Mouse (Mus musculus): ENCODE measurements around the gene Klhl2. TPM values are rescaled to one million over a fixed set of nuclear protein-coding genes. Genes with fewer than 3 reads are reported as not detected.

Gene Klhl2
- polyA plus RNA-seq, 1 experiment: 6.7 TPM

DNA sequence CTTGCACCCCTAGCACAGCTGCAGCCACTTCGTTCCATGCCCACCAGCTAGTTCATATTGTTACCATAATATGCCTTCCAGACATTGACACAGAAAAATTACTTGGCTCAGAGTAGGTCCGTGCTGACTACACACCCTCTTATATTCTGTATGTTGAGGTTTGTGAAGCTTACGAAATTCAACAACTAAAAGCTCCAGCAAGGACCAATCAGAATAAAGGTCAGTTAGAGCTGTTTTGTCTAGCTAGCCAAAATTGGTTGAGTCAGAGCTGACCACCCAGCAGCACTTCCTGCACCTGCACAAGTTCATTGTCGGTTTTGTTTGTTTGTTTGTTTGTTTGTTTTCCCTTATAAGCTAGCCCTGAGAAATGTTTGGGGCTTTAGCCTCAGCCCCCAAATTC is 44.8 kb downstream of the Klhl2 start:
- Histone ChIP-seq H3K4me2 (ENCODE audit: low read depth) (no peak overlapping the region), H3K36me3 (ENCODE audit: control insufficient read depth, insufficient read depth) (no peaks in the 10 kb centered on the region), H3K79me2 (ENCODE audit: control insufficient read depth, insufficient read depth) (no peaks in the 10 kb centered on the region), H3K27me3 (ENCODE audit: control insufficient read depth, insufficient read depth, insufficient read length) (no peaks in the 10 kb centered on the region), H3K4me3 (no peak overlapping the region), H3ac (ENCODE audit: control insufficient read depth, insufficient read length) (no peak overlapping the region)
- TF ChIP-seq SRF (IDR thresholded peaks at IDR 0.05; ENCODE audit: control insufficient read depth, insufficient read length, low read depth) (no peak), POLR2A (IDR thresholded peaks at IDR 0.05; ENCODE audit: insufficient read length, low read depth) (no peak), TCF3 (IDR thresholded peaks at IDR 0.05; ENCODE audit: insufficient read length, low read depth) (no peak), REST (IDR thresholded peaks at IDR 0.05; ENCODE audit: insufficient read depth, insufficient read length) (no peak), E2F4 (IDR thresholded peaks at IDR 0.05; ENCODE audit: insufficient read depth) (no peak), TCF12 (IDR thresholded peaks at IDR 0.05; ENCODE audit: insufficient read depth, poor library complexity, severe bottlenecking) (no peak), MYOG (IDR thresholded peaks at IDR 0.05; ENCODE audit: control insufficient read depth in 1 of 3, insufficient read depth in 1 of 3, insufficient read length in 2 of 3, low read depth in 2 of 3) (no peak), CEBPB (IDR thresholded peaks at IDR 0.05; ENCODE audit: insufficient read depth, poor library complexity, severe bottlenecking) (no peak), USF1 (IDR thresholded peaks at IDR 0.05; ENCODE audit: low read depth) (no peak), MYOD1 (IDR thresholded peaks at IDR 0.05; ENCODE audit: control insufficient read depth in 1 of 3, insufficient read length in 2 of 3, low read depth in 2 of 3) (no peak), POLR2AphosphoS2 (IDR thresholded peaks at IDR 0.05; ENCODE audit: insufficient read length, low read depth) (no peak), MAX (IDR thresholded peaks at IDR 0.05; ENCODE audit: low read depth) (no peak)

DNA sequence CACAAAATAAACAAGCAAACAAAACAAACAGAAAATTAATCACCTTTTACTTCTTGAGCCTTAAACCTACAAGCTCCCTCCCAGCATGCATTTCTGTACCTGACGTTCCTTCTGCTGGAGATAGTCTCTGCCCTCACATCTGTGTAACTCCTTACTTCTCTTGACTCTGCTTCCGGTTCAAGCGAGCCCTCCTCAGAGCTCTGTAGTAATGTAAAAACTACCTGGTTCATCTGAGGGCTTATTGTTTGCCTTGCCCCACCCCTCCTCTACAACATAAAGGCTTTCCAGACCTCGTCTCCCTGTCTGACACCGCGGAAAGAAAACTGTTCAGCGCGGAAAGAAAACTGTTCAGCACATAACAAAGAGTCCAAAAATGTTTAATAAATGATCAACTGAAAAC is 50.5 kb downstream of the Klhl2 start:
- Histone ChIP-seq H3K36me3 (ENCODE audit: control insufficient read depth, insufficient read depth) (no peaks in the 10 kb centered on the region), H3K79me2 (ENCODE audit: control insufficient read depth, insufficient read depth) (no peaks in the 10 kb centered on the region), H3K4me3 (no peak overlapping the region), H3K27me3 (ENCODE audit: control insufficient read depth, insufficient read depth, insufficient read length) (no peaks in the 10 kb centered on the region), H3ac (ENCODE audit: control insufficient read depth, insufficient read length) (no peak overlapping the region), H3K4me2 (ENCODE audit: low read depth) (no peak overlapping the region)
- TF ChIP-seq USF1 (IDR thresholded peaks at IDR 0.05; ENCODE audit: low read depth): no peak
- TF ChIP-seq POLR2AphosphoS2 (IDR thresholded peaks at IDR 0.05; ENCODE audit: insufficient read length, low read depth): no peak
- no peak for TF ChIP-seq TCF3 (IDR thresholded peaks at IDR 0.05; ENCODE audit: insufficient read length, low read depth)
- TF ChIP-seq REST (IDR thresholded peaks at IDR 0.05; ENCODE audit: insufficient read depth, insufficient read length): no peak
- TF ChIP-seq E2F4 (IDR thresholded peaks at IDR 0.05; ENCODE audit: insufficient read depth): no peak
- no peak for TF ChIP-seq CEBPB (IDR thresholded peaks at IDR 0.05; ENCODE audit: insufficient read depth, poor library complexity, severe bottlenecking)
- TF ChIP-seq POLR2A (IDR thresholded peaks at IDR 0.05; ENCODE audit: insufficient read length, low read depth): no peak
- no peak for TF ChIP-seq MYOD1 (IDR thresholded peaks at IDR 0.05; ENCODE audit: control insufficient read depth in 1 of 3, insufficient read length in 2 of 3, low read depth in 2 of 3)
- no peak for TF ChIP-seq TCF12 (IDR thresholded peaks at IDR 0.05; ENCODE audit: insufficient read depth, poor library complexity, severe bottlenecking)
- no peak for TF ChIP-seq MYOG (IDR thresholded peaks at IDR 0.05; ENCODE audit: control insufficient read depth in 1 of 3, insufficient read depth in 1 of 3, insufficient read length in 2 of 3, low read depth in 2 of 3)
- TF ChIP-seq SRF (IDR thresholded peaks at IDR 0.05; ENCODE audit: control insufficient read depth, insufficient read length, low read depth): no peak
- TF ChIP-seq MAX (IDR thresholded peaks at IDR 0.05; ENCODE audit: low read depth): no peak

DNA sequence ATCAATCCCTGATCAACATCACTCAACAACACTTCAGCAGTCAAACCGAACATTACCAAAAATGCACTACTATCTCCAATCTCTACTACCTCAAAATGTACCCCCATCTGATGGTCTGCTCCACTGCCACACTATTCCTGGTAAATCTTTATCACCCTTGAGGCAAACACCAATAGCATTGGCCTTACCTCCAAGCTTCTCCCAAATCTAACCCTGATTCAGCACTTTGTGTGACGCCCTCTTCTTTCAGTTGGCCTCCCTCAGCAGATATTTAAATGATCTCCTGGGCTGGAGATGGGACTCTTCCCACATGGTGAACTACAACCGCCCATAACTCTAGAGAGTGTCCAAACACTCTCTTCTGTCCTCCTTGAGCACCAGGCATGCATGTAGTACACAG is 51.3 kb downstream of the Klhl2 start:
- Histone ChIP-seq H3K27me3 (ENCODE audit: control insufficient read depth, insufficient read depth, insufficient read length) (no peaks in the 10 kb centered on the region), H3K4me2 (ENCODE audit: low read depth) (no peak overlapping the region), H3K4me3 (no peak overlapping the region), H3ac (ENCODE audit: control insufficient read depth, insufficient read length) (no peak overlapping the region), H3K36me3 (ENCODE audit: control insufficient read depth, insufficient read depth) (no peaks in the 10 kb centered on the region), H3K79me2 (ENCODE audit: control insufficient read depth, insufficient read depth) (no peaks in the 10 kb centered on the region)
- TF ChIP-seq USF1 (IDR thresholded peaks at IDR 0.05; ENCODE audit: low read depth): no peak
- no peak for TF ChIP-seq POLR2AphosphoS2 (IDR thresholded peaks at IDR 0.05; ENCODE audit: insufficient read length, low read depth)
- no peak for TF ChIP-seq MAX (IDR thresholded peaks at IDR 0.05; ENCODE audit: low read depth)
- TF ChIP-seq REST (IDR thresholded peaks at IDR 0.05; ENCODE audit: insufficient read depth, insufficient read length): no peak
- no peak for TF ChIP-seq CEBPB (IDR thresholded peaks at IDR 0.05; ENCODE audit: insufficient read depth, poor library complexity, severe bottlenecking)
- TF ChIP-seq SRF (IDR thresholded peaks at IDR 0.05; ENCODE audit: control insufficient read depth, insufficient read length, low read depth): no peak
- no peak for TF ChIP-seq TCF3 (IDR thresholded peaks at IDR 0.05; ENCODE audit: insufficient read length, low read depth)
- no peak for TF ChIP-seq E2F4 (IDR thresholded peaks at IDR 0.05; ENCODE audit: insufficient read depth)
- no peak for TF ChIP-seq TCF12 (IDR thresholded peaks at IDR 0.05; ENCODE audit: insufficient read depth, poor library complexity, severe bottlenecking)
- no peak for TF ChIP-seq MYOG (IDR thresholded peaks at IDR 0.05; ENCODE audit: control insufficient read depth in 1 of 3, insufficient read depth in 1 of 3, insufficient read length in 2 of 3, low read depth in 2 of 3)
- no peak for TF ChIP-seq MYOD1 (IDR thresholded peaks at IDR 0.05; ENCODE audit: control insufficient read depth in 1 of 3, insufficient read length in 2 of 3, low read depth in 2 of 3)
- TF ChIP-seq POLR2A (IDR thresholded peaks at IDR 0.05; ENCODE audit: insufficient read length, low read depth): no peak

DNA sequence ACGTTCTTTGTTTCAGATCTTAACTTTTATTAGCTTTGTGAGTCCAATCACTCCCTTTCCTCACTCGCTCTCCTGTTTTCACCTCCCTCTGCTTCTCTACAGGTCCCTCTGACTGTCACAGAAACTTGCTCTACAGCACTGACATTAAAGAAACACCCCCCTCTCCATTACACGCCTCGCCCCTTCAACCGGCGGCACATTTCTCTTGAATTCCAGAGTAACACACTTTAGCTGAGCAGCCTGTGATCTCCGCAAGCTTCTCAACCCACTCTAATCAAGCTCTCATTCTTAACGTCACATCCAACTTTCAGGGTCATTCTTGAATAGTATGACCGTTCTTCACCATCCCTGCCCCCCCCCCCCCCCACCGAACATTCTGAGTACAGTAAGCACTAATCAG is 52.1 kb downstream of the Klhl2 start:
- TF ChIP-seq MYOG (IDR thresholded peaks at IDR 0.05; ENCODE audit: control insufficient read depth in 1 of 3, insufficient read depth in 1 of 3, insufficient read length in 2 of 3, low read depth in 2 of 3): no peak
- TF ChIP-seq TCF12 (IDR thresholded peaks at IDR 0.05; ENCODE audit: insufficient read depth, poor library complexity, severe bottlenecking): no peak
- no peak for TF ChIP-seq POLR2AphosphoS2 (IDR thresholded peaks at IDR 0.05; ENCODE audit: insufficient read length, low read depth)
- TF ChIP-seq REST (IDR thresholded peaks at IDR 0.05; ENCODE audit: insufficient read depth, insufficient read length): no peak
- no peak for TF ChIP-seq SRF (IDR thresholded peaks at IDR 0.05; ENCODE audit: control insufficient read depth, insufficient read length, low read depth)
- no peak for TF ChIP-seq E2F4 (IDR thresholded peaks at IDR 0.05; ENCODE audit: insufficient read depth)
- TF ChIP-seq MYOD1 (IDR thresholded peaks at IDR 0.05; ENCODE audit: control insufficient read depth in 1 of 3, insufficient read length in 2 of 3, low read depth in 2 of 3): no peak
- no peak for TF ChIP-seq CEBPB (IDR thresholded peaks at IDR 0.05; ENCODE audit: insufficient read depth, poor library complexity, severe bottlenecking)
- no peak for TF ChIP-seq USF1 (IDR thresholded peaks at IDR 0.05; ENCODE audit: low read depth)
- TF ChIP-seq MAX (IDR thresholded peaks at IDR 0.05; ENCODE audit: low read depth): no peak
- TF ChIP-seq TCF3 (IDR thresholded peaks at IDR 0.05; ENCODE audit: insufficient read length, low read depth): no peak
- no peak for TF ChIP-seq POLR2A (IDR thresholded peaks at IDR 0.05; ENCODE audit: insufficient read length, low read depth)
- Histone ChIP-seq H3K79me2 (ENCODE audit: control insufficient read depth, insufficient read depth) (no peaks in the 10 kb centered on the region), H3K27me3 (ENCODE audit: control insufficient read depth, insufficient read depth, insufficient read length) (no peaks in the 10 kb centered on the region), H3K36me3 (ENCODE audit: control insufficient read depth, insufficient read depth) (no peaks in the 10 kb centered on the region), H3K4me3 (no peak overlapping the region), H3K4me2 (ENCODE audit: low read depth) (no peak overlapping the region), H3ac (ENCODE audit: control insufficient read depth, insufficient read length) (no peak overlapping the region)
